Mouse (Mus musculus): ENCODE measurements at regions not wholly inside any gene's neighbourhood (a gene's known extent, or its start where the extent isn't known, plus 50 kb on each side); places are given as distances from the start of the nearest gene placed in this dataset.

DNA sequence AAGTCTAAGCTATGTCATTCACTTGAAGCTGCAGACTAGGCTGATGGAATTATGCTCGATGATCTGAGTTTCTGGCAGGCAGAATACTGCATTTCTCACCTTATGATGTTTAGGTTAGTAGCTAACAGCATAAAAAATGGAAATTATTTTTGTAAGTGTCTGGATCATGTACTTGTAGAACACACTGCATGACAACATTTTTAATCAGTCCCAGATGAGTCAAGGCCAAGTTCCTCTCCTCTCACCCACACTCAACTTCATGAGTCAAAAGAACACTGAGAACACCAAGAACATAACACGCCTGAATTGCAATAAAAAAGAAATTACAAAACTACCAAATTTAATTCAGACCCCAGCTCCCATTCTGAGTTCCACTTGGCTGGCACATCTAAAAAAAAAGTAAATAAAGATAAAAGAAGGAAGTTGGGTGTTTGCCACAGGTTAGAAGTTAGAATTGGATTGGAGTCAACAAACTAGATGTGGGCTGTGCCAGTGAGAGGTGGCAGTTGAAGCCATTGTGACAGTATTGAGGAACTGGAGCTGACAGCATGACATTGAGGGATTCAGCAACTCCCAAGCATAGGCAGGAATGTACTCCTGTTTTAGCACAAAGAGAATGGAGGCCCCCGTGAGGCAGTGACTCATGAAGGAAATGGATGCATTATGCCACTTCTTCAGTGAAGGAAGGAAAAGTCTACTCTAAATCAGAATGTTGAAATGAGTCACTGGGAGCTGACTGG is 222.8 kb upstream of the 4931408C20Rik start:
- no peak for TF ChIP-seq CTCF (IDR thresholded peaks at IDR 0.05; ENCODE audit: low read depth)
- H3K9ac ChIP-seq (ENCODE audit: low read depth, low read length) = no peak overlapping the region
- WGBS = 78% methylated on average over 3 of the region's 3 CpGs
- no peaks in the 10 kb centered on the region for H3K4me1 ChIP-seq (replicated peaks; ENCODE audit: control insufficient read depth, insufficient read depth, low read length)
- no peak overlapping the region for H3K27ac ChIP-seq (ENCODE audit: low read depth, low read length)
- H3K4me3 ChIP-seq (ENCODE audit: low read depth, low read length) = no peak overlapping the region
- H3K4me2 ChIP-seq (replicated peaks; ENCODE audit: low read depth) = no peak overlapping the region
- H3K27me3 ChIP-seq (replicated peaks; ENCODE audit: control insufficient read depth, insufficient read depth, low read length) = no peaks in the 10 kb centered on the region
- H3K36me3 ChIP-seq (ENCODE audit: control insufficient read depth, insufficient read depth) = no peaks in the 10 kb centered on the region
- ATAC-seq = no peak
- no peaks in the 10 kb centered on the region for H3K9me3 ChIP-seq (ENCODE audit: control insufficient read depth)

DNA sequence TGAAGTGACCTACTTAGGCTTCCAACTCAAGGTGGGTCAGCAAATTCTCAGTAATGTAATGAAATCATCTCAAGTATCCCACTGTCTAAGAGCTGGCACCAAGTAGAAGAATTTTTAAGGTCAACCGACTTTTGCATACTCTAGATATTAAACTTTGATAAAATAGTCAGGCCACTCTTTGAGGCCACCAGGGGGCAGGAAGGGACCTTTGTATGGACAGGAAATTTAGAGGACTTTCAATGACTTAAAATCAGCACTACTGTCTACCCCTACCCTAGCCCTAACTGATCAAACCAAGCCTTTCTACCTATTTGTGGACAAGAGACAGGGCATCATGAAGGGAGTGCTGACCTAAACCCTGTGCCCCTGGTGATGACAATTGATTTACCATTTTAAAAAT is 215.0 kb upstream of the 4931408C20Rik start:
- no peaks in the 10 kb centered on the region for H3K9me3 ChIP-seq (ENCODE audit: control insufficient read depth)
- 82% methylated on average over 1 of the region's 1 CpGs for WGBS
- H3K36me3 ChIP-seq (ENCODE audit: control insufficient read depth, insufficient read depth) = no peaks in the 10 kb centered on the region
- H3K4me1 ChIP-seq (replicated peaks; ENCODE audit: control insufficient read depth, insufficient read depth, low read length) = no peaks in the 10 kb centered on the region
- peak; percentile 19 for TF ChIP-seq CTCF (IDR thresholded peaks at IDR 0.05; ENCODE audit: low read depth)
- H3K4me3 ChIP-seq (ENCODE audit: low read depth, low read length) = no peak overlapping the region
- no peak overlapping the region for H3K27ac ChIP-seq (ENCODE audit: low read depth, low read length)
- no peaks in the 10 kb centered on the region for H3K27me3 ChIP-seq (replicated peaks; ENCODE audit: control insufficient read depth, insufficient read depth, low read length)
- H3K4me2 ChIP-seq (replicated peaks; ENCODE audit: low read depth) = no peak overlapping the region
- no peak overlapping the region for H3K9ac ChIP-seq (ENCODE audit: low read depth, low read length)
- ATAC-seq = no peak

GRCm38 (mm10) chr1:26857433-26857832 is 170.2 kb upstream of the 4931408C20Rik start:
- H3K27me3 ChIP-seq (replicated peaks; ENCODE audit: control insufficient read depth, insufficient read depth, low read length) = no peaks in the 10 kb centered on the region
- no peak overlapping the region for H3K4me3 ChIP-seq (ENCODE audit: low read depth, low read length)
- H3K9me3 ChIP-seq (ENCODE audit: control insufficient read depth) = no peaks in the 10 kb centered on the region
- no peak for ATAC-seq
- H3K9ac ChIP-seq (ENCODE audit: low read depth, low read length) = no peak overlapping the region
- no peaks in the 10 kb centered on the region for H3K4me1 ChIP-seq (replicated peaks; ENCODE audit: control insufficient read depth, insufficient read depth, low read length)
- TF ChIP-seq CTCF (IDR thresholded peaks at IDR 0.05; ENCODE audit: low read depth) = no peak
- H3K36me3 ChIP-seq (ENCODE audit: control insufficient read depth, insufficient read depth) = no peaks in the 10 kb centered on the region
- no peak overlapping the region for H3K4me2 ChIP-seq (replicated peaks; ENCODE audit: low read depth)
- 63% methylated on average over 2 of the region's 2 CpGs for whole genome bisulfite sequencing
- no peak overlapping the region for H3K27ac ChIP-seq (ENCODE audit: low read depth, low read length)

GRCm38 (mm10) chr1:26853802-26854201 is 166.5 kb upstream of the 4931408C20Rik start:
- Histone ChIP-seq H3K36me3 (ENCODE audit: control insufficient read depth, insufficient read depth) (no peaks in the 10 kb centered on the region), H3K4me1 (replicated peaks; ENCODE audit: control insufficient read depth, insufficient read depth, low read length) (no peaks in the 10 kb centered on the region), H3K27me3 (replicated peaks; ENCODE audit: control insufficient read depth, insufficient read depth, low read length) (no peaks in the 10 kb centered on the region), H3K4me2 (replicated peaks; ENCODE audit: low read depth) (no peak overlapping the region), H3K27ac (ENCODE audit: low read depth, low read length) (no peak overlapping the region), H3K9ac (ENCODE audit: low read depth, low read length) (no peak overlapping the region), H3K4me3 (ENCODE audit: low read depth, low read length) (no peak overlapping the region), H3K9me3 (ENCODE audit: control insufficient read depth) (no peaks in the 10 kb centered on the region)
- ATAC-seq = no peak
- TF ChIP-seq CTCF (IDR thresholded peaks at IDR 0.05; ENCODE audit: low read depth) = no peak
- WGBS = 68% methylated on average over 2 of the region's 2 CpGs

- Histone ChIP-seq H3K36me3 (ENCODE audit: control insufficient read depth, insufficient read depth) (no peaks in the 10 kb centered on the region), H3K4me1 (replicated peaks; ENCODE audit: control insufficient read depth, insufficient read depth, low read length) (no peaks in the 10 kb centered on the region), H3K9ac (ENCODE audit: low read depth, low read length) (no peak overlapping the region), H3K27ac (ENCODE audit: low read depth, low read length) (no peak overlapping the region), H3K27me3 (replicated peaks; ENCODE audit: control insufficient read depth, insufficient read depth, low read length) (no peaks in the 10 kb centered on the region), H3K4me3 (ENCODE audit: low read depth, low read length) (no peak overlapping the region), H3K4me2 (replicated peaks; ENCODE audit: low read depth) (no peak overlapping the region), H3K9me3 (ENCODE audit: control insufficient read depth) (no peaks in the 10 kb centered on the region)
- ATAC-seq = no peak
- 46% methylated on average over 2 of the region's 2 CpGs for WGBS
- TF ChIP-seq CTCF (IDR thresholded peaks at IDR 0.05; ENCODE audit: low read depth) = no peak
Measured at GRCm38 (mm10) chr1:26809259-26809658, 122.0 kb upstream of the 4931408C20Rik start.

DNA sequence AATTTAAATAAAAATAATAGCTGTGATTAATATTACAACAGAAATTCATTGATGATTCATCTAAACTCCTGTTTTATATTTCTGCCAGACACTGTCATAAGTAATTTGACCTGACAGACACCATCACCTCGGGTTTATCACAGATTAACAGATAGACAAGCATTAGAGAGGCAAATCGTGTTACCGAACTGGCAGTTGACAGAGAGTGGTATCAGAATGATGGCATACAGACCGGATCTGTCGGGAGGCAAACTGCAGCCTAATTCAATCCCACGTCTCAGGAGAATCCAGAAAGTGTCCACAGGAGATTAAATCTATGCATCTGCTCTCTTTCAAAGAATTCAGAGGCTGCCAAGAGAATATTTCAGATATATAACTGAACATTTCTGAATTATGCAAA is 77.8 kb upstream of the 4931408C20Rik start:
- Histone ChIP-seq H3K36me3 (ENCODE audit: control insufficient read depth, insufficient read depth) (no peaks in the 10 kb centered on the region), H3K27ac (ENCODE audit: low read depth, low read length) (no peak overlapping the region), H3K4me1 (replicated peaks; ENCODE audit: control insufficient read depth, insufficient read depth, low read length) (no peaks in the 10 kb centered on the region), H3K4me2 (replicated peaks; ENCODE audit: low read depth) (no peak overlapping the region), H3K4me3 (ENCODE audit: low read depth, low read length) (no peak overlapping the region), H3K9me3 (ENCODE audit: control insufficient read depth) (no peaks in the 10 kb centered on the region), H3K9ac (ENCODE audit: low read depth, low read length) (no peak overlapping the region), H3K27me3 (replicated peaks; ENCODE audit: control insufficient read depth, insufficient read depth, low read length) (no peaks in the 10 kb centered on the region)
- WGBS = 71% methylated on average over 6 of the region's 6 CpGs
- TF ChIP-seq CTCF (IDR thresholded peaks at IDR 0.05; ENCODE audit: low read depth) = no peak
- no peak for ATAC-seq

Data from intestine, postnatal 0 days (tissue).